Mouse (Mus musculus): Measurements from ENCODE around the gene Ttc38. TPM values are rescaled to one million over a fixed set of nuclear protein-coding genes. Genes with fewer than 3 reads are reported as not detected.

The Ttc38 gene
- polyA plus RNA-seq, 1 experiment from 2014 or later, result 6.8 TPM

DNA sequence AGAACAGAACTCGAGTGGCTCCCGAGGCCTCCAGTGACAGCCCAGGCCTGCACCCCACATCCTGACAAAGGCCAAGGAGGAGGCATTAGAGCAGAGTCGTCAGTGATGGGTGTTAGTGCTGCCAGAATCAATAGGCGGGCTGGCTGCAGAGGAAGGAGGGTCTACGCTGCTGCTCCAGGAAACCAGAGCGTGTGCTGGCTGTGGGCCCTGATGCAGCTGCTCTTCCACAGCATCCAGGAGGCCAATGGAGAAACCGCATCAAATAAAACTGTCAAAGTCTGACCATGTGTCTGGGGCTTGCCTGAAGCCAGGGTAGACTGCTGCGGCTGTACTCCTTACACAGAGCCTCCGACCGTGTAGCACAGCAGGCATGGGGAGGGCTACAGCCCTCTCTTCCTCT lies 65.0 kb downstream of the Ttc38 start:
- 83% methylated on average over 10 of the region's 10 CpGs for WGBS
- Histone ChIP-seq H3K4me3 (ENCODE audit: low read length) (no peak overlapping the region), H3K27me3 (ENCODE audit: control insufficient read depth, insufficient read depth, low read depth, low read length) (no peaks in the 10 kb centered on the region), H3K4me2 (ENCODE audit: low read depth, low read length) (no peak overlapping the region), H3K36me3 (ENCODE audit: control insufficient read depth, insufficient read depth, low read length) (peaks cover 35% of the 10 kb centered on the region), H3K9ac (ENCODE audit: low read length) (no peak overlapping the region), H3K9me3 (ENCODE audit: control insufficient read depth, low read length) (no peaks in the 10 kb centered on the region), H3K4me1 (replicated peaks; ENCODE audit: control insufficient read depth, insufficient read depth, low read length) (no peaks in the 10 kb centered on the region), H3K27ac (ENCODE audit: low read length) (no peak overlapping the region)
- ATAC-seq (ENCODE audit: low read depth), result no peak

GRCm38 (mm10) chr15:85899396-85899795 lies 67.3 kb downstream of the Ttc38 start:
- H3K4me1 ChIP-seq (replicated peaks; ENCODE audit: control insufficient read depth, insufficient read depth, low read length), result no peaks in the 10 kb centered on the region
- 51% methylated on average over 6 of the region's 6 CpGs for WGBS
- H3K4me3 ChIP-seq (ENCODE audit: low read length), result no peak overlapping the region
- no peaks in the 10 kb centered on the region for H3K27me3 ChIP-seq (ENCODE audit: control insufficient read depth, insufficient read depth, low read depth, low read length)
- no peak for ATAC-seq (ENCODE audit: low read depth)
- H3K4me2 ChIP-seq (ENCODE audit: low read depth, low read length), result no peak overlapping the region
- H3K36me3 ChIP-seq (ENCODE audit: control insufficient read depth, insufficient read depth, low read length), result peaks cover 18% of the 10 kb centered on the region
- H3K9me3 ChIP-seq (ENCODE audit: control insufficient read depth, low read length), result no peaks in the 10 kb centered on the region
- H3K9ac ChIP-seq (ENCODE audit: low read length), result no peak overlapping the region
- H3K27ac ChIP-seq (ENCODE audit: low read length), result no peak overlapping the region

DNA sequence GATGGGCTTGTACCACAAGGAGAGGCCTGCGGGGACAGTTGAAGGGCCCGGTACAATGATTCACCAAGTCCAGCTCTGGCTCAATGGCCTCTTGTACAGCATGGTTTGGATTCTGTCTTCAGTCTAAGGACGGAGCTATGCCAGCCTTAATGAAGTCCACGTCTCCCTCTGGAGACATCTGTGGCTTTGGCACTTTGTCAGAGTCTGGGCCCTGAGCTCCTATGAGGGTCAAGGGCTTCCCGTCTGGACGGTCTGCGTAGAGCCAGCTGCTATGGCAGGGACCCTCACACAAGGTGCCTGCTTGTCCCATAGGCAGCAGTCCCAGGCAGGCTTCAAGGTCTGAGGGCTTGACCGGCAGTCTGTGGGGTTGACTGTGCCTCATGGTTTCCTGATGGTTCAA lies 68.2 kb downstream of the Ttc38 start:
- H3K4me2 ChIP-seq (ENCODE audit: low read depth, low read length), result no peak overlapping the region
- H3K4me3 ChIP-seq (ENCODE audit: low read length), result no peak overlapping the region
- H3K36me3 ChIP-seq (ENCODE audit: control insufficient read depth, insufficient read depth, low read length), result peaks cover 17% of the 10 kb centered on the region
- no peak for ATAC-seq (ENCODE audit: low read depth)
- H3K27me3 ChIP-seq (ENCODE audit: control insufficient read depth, insufficient read depth, low read depth, low read length), result no peaks in the 10 kb centered on the region
- no peak overlapping the region for H3K27ac ChIP-seq (ENCODE audit: low read length)
- 82% methylated on average over 8 of the region's 8 CpGs for WGBS
- no peaks in the 10 kb centered on the region for H3K9me3 ChIP-seq (ENCODE audit: control insufficient read depth, low read length)
- H3K4me1 ChIP-seq (replicated peaks; ENCODE audit: control insufficient read depth, insufficient read depth, low read length), result no peaks in the 10 kb centered on the region
- no peak overlapping the region for H3K9ac ChIP-seq (ENCODE audit: low read length)

DNA sequence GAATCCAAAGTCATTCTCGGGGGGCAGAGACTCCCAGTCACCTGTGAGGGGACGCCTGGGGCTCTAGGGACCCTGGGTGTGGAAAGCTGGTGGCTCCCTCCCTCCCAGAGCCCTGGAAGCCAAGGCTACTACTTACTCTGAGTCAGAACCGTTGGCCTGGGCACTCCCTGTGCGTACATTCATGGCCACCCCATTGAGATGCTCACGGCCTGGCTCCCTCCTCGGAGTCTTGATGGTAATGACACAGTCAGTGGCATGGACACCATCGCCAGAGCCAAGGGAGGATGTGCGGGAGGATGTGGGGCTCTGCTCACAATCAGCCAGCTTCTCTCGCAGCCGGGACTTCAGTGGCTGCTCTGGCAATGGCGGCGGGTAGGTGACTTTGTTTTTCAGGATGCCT lies 68.7 kb downstream of the Ttc38 start:
- no peak overlapping the region for H3K4me3 ChIP-seq (ENCODE audit: low read length)
- no peaks in the 10 kb centered on the region for H3K9me3 ChIP-seq (ENCODE audit: control insufficient read depth, low read length)
- H3K27me3 ChIP-seq (ENCODE audit: control insufficient read depth, insufficient read depth, low read depth, low read length), result no peaks in the 10 kb centered on the region
- H3K9ac ChIP-seq (ENCODE audit: low read length), result no peak overlapping the region
- ATAC-seq (ENCODE audit: low read depth), result no peak
- no peak overlapping the region for H3K27ac ChIP-seq (ENCODE audit: low read length)
- no peaks in the 10 kb centered on the region for H3K4me1 ChIP-seq (replicated peaks; ENCODE audit: control insufficient read depth, insufficient read depth, low read length)
- peaks cover 17% of the 10 kb centered on the region for H3K36me3 ChIP-seq (ENCODE audit: control insufficient read depth, insufficient read depth, low read length)
- WGBS, result 78% methylated on average over 12 of the region's 12 CpGs
- no peak overlapping the region for H3K4me2 ChIP-seq (ENCODE audit: low read depth, low read length)

DNA sequence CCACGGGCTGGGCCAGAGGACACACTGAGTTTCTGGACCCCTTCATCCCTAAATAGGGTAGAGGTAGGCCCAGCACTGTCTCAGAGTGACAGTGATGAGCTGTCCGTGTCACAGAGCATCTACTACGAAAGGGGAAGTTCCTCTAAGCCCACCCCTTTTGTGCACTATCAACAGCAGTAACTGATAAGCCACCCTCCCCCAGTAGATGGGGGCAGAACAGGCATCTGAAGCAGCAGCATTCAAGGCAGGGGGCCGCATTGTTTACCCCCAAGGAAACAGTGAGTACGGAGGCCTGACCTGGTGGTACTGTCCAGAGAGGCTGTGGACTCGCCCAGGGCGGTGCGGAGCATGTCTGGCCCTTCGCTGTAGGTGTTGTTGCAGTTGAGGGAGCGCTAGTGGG lies 70.4 kb downstream of the Ttc38 start:
- Histone ChIP-seq H3K36me3 (ENCODE audit: control insufficient read depth, insufficient read depth, low read length) (peaks cover 6% of the 10 kb centered on the region), H3K4me1 (replicated peaks; ENCODE audit: control insufficient read depth, insufficient read depth, low read length) (no peaks in the 10 kb centered on the region), H3K4me2 (ENCODE audit: low read depth, low read length) (no peak overlapping the region), H3K9me3 (ENCODE audit: control insufficient read depth, low read length) (no peaks in the 10 kb centered on the region), H3K27ac (ENCODE audit: low read length) (no peak overlapping the region), H3K4me3 (ENCODE audit: low read length) (no peak overlapping the region), H3K9ac (ENCODE audit: low read length) (no peak overlapping the region), H3K27me3 (ENCODE audit: control insufficient read depth, insufficient read depth, low read depth, low read length) (no peaks in the 10 kb centered on the region)
- no peak for ATAC-seq (ENCODE audit: low read depth)
- WGBS, result 66% methylated on average over 10 of the region's 10 CpGs

DNA sequence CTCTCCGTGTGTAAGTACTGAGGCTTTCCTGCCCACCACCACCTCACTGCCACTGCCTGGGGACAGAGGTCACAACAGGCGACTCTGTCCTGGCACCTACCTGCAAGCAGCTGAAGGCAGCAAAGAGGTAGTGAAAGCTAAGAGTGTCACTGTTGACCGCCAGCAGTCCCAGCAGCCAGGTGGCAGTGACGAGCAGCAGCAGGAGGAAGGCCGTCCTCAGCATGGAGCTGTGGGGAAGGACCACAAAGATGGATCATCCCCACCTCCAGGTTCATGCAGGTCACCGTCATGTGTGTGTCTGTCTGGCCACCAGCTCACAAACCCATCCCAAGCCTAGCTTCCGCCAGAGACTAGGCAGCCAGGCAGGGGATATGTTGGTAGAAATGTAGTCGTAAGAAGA lies 71.7 kb downstream of the Ttc38 start:
- no peak for ATAC-seq (ENCODE audit: low read depth)
- Histone ChIP-seq H3K36me3 (ENCODE audit: control insufficient read depth, insufficient read depth, low read length) (0 out of 2 replicates have a peak, but pooled peaks cover 2% of the 10 kb centered on the region), H3K4me2 (ENCODE audit: low read depth, low read length) (no peak overlapping the region), H3K9ac (ENCODE audit: low read length) (no peak overlapping the region), H3K27ac (ENCODE audit: low read length) (no peak overlapping the region), H3K4me1 (replicated peaks; ENCODE audit: control insufficient read depth, insufficient read depth, low read length) (no peaks in the 10 kb centered on the region), H3K4me3 (ENCODE audit: low read length) (no peak overlapping the region), H3K9me3 (ENCODE audit: control insufficient read depth, low read length) (no peaks in the 10 kb centered on the region), H3K27me3 (ENCODE audit: control insufficient read depth, insufficient read depth, low read depth, low read length) (no peaks in the 10 kb centered on the region)
- 53% methylated on average over 8 of the region's 8 CpGs for WGBS

Other genes with a start within 250 kb of the Ttc38 start
- gene Wnt7b, start 249.8 kb upstream of the Ttc38 start, polyA plus RNA-seq (2015; fragmentation: Nextera tagmentation; extraction: Ambion mirVana), result 40.2 and 44.8 TPM in 2 replicates
- gene Ppara, start 97.3 kb upstream of the Ttc38 start, polyA plus RNA-seq (2015; fragmentation: Nextera tagmentation; extraction: Ambion mirVana), result 5.2 and 5.9 TPM in 2 replicates
- gene Cdpf1, start 20.6 kb upstream of the Ttc38 start, polyA plus RNA-seq (2015; fragmentation: Nextera tagmentation; extraction: Ambion mirVana), result 33.8 and 43.5 TPM in 2 replicates
- gene Pkdrej, start 10.6 kb upstream of the Ttc38 start, polyA plus RNA-seq (2015; fragmentation: Nextera tagmentation; extraction: Ambion mirVana), result 0.10 and 0.14 TPM in 2 replicates
- gene Gtse1, start 27.4 kb downstream of the Ttc38 start, polyA plus RNA-seq (2015; fragmentation: Nextera tagmentation; extraction: Ambion mirVana), result 30.5 and 32.5 TPM in 2 replicates
- gene Trmu, start 47.0 kb downstream of the Ttc38 start, polyA plus RNA-seq (2015; fragmentation: Nextera tagmentation; extraction: Ambion mirVana), result 41.6 and 48.8 TPM in 2 replicates
- gene Celsr1, start 201.5 kb downstream of the Ttc38 start, polyA plus RNA-seq (2015; fragmentation: Nextera tagmentation; extraction: Ambion mirVana), result 3.5 and 3.6 TPM in 2 replicates
- 9.2 and 11.2 TPM in 2 replicates for gene Gramd4, start 225.4 kb downstream of the Ttc38 start, polyA plus RNA-seq (2015; fragmentation: Nextera tagmentation; extraction: Ambion mirVana)

Measured in lung, embryonic 16.5 days (tissue).